ENCODE assay signal across 36 mouse cellular contexts in genomic region chr11:26597761-26598160, GRCm38 (mm10). TPM values are rescaled to one million over a fixed set of nuclear protein-coding genes. Genes with fewer than 3 reads are reported as not detected.
DNase-seq lines count a peak whose midpoint lies in the region; ATAC-seq and TF ChIP-seq lines count a peak whose summit lies in the region.
"Had no signal": no experiment of that assay in that cellular context is flagged by ENCODE, and none has a peak within 500 bp of the region (broad histone marks: within the 10 kb centered on the region; RNA-seq: fewer than 3 reads in every experiment).

No protein-coding gene starts in this region.

- H3K4me3 ChIP-seq in left cerebral cortex, adult 2 months: no peak overlapping the region
- no peak overlapping the region for H3K4me3 ChIP-seq in liver, embryonic 13.5 days (replicated peaks)
- no peak overlapping the region for H3K4me3 ChIP-seq in heart, adult 2 months
- H3K4me3 ChIP-seq: embryonic facial prominence, embryonic 10.5 days; embryonic facial prominence, embryonic 13.5 days; erythroblast, embryonic 14.5 days; forebrain, embryonic 12.5 days; forebrain, embryonic 15.5 days; gastrocnemius, adult 2 months; heart, embryonic 12.5 days; heart, embryonic 15.5 days; hindbrain, embryonic 10.5 days; hindbrain, embryonic 13.5 days had no signal

- no peak for TF ChIP-seq POLR2A in heart, adult 2 months (IDR thresholded peaks at IDR 0.05; ENCODE audit: insufficient read depth, low read depth, low read length)

- H3K36me3 ChIP-seq in liver, embryonic 13.5 days: no peaks in the 10 kb centered on the region
- no peaks in the 10 kb centered on the region for H3K36me3 ChIP-seq in heart, adult 2 months (ENCODE audit: control insufficient read depth, insufficient read depth, low read length)
- H3K36me3 ChIP-seq: embryonic facial prominence, embryonic 10.5 days; embryonic facial prominence, embryonic 13.5 days; forebrain, embryonic 12.5 days; forebrain, embryonic 15.5 days; heart, embryonic 12.5 days; heart, embryonic 15.5 days; hindbrain, embryonic 10.5 days; hindbrain, embryonic 13.5 days had no signal

- H3K4me2 ChIP-seq in liver, embryonic 13.5 days: no peak overlapping the region
- H3K4me2 ChIP-seq: embryonic facial prominence, embryonic 13.5 days; forebrain, embryonic 12.5 days; forebrain, embryonic 15.5 days; heart, embryonic 12.5 days; heart, embryonic 15.5 days; hindbrain, embryonic 13.5 days had no signal

- H3K79me2 ChIP-seq in heart, adult 2 months (replicated peaks; ENCODE audit: control insufficient read depth, insufficient read depth, low read length): no peaks in the 10 kb centered on the region

- H3K9me3 ChIP-seq in liver, embryonic 13.5 days (replicated peaks): no peaks in the 10 kb centered on the region
- H3K9me3 ChIP-seq: embryonic facial prominence, embryonic 10.5 days; embryonic facial prominence, embryonic 13.5 days; forebrain, embryonic 12.5 days; forebrain, embryonic 15.5 days; heart, embryonic 12.5 days; heart, embryonic 15.5 days; hindbrain, embryonic 10.5 days; hindbrain, embryonic 13.5 days had no signal

- intact Hi-C loops in left cerebral cortex, adult 2 months (cut with DNase I): no loop called here
- intact Hi-C loops in left cerebral cortex, postnatal 10 days (cut with DNase I): no loop called here
- intact Hi-C loops in heart, adult 2 months (cut with DNase I): loop anchor here (10.0 kb wide), 1 partner anchor 213 kb away; the partner anchor contains the start of gene Fancl

- DNase-seq in left cerebral cortex, adult 2 months (ENCODE audit: extremely low spot score in 1 of 2, low spot score in 2 of 2): no peak
- DNase-seq in left cerebral cortex, postnatal 10 days (ENCODE audit: extremely low spot score in 1 of 2, low spot score in 2 of 2): no peak
- DNase-seq in liver, embryonic 13.5 days: no peak
- DNase-seq in liver (no peak), 3T3-L1 (ENCODE audit: low read depth, low spot score) (peak; percentile 38)
- DNase-seq in brain, adult 2 months (ENCODE audit: low read depth, low spot score): peak; percentile 71
- DNase-seq in heart, adult 2 months: no peak
- no peak for DNase-seq in testis, postnatal 10 days (ENCODE audit: low spot score)
- DNase-seq: adrenal gland, adult 8-10 months; adrenal gland, postnatal 36 days; cerebellum, adult 11 months; cerebellum, adult 2 months; cerebellum, adult 9-11 months; cerebellum, postnatal 25 days; embryo, embryonic 11 days; gastrocnemius, adult 2 months; gastrocnemius, postnatal 14 days; heart, adult 11 months; heart, postnatal 10 days; heart, postnatal 36 days had no signal

- H3K9ac ChIP-seq in liver, embryonic 13.5 days: no peak overlapping the region
- H3K9ac ChIP-seq in heart, adult 2 months (ENCODE audit: low read depth, low read length): no peak overlapping the region
- H3K9ac ChIP-seq: embryonic facial prominence, embryonic 13.5 days; forebrain, embryonic 12.5 days; forebrain, embryonic 15.5 days; heart, embryonic 12.5 days; heart, embryonic 15.5 days; hindbrain, embryonic 13.5 days had no signal

- 76% methylated on average over 6 of the region's 6 CpGs for WGBS in liver, embryonic 13.5 days (ENCODE audit: insufficient replicate concordance)
- WGBS in heart, adult 2 months: 72% methylated on average over 6 of the region's 6 CpGs

- ATAC-seq in liver, embryonic 13.5 days (ENCODE audit: low read depth): no peak
- ATAC-seq: activated CD4-positive, CD25-positive, alpha-beta regulatory T cell, adult 4 months; CD4-positive, CD25-positive, alpha-beta regulatory T cell, adult 4 months; forebrain, embryonic 15.5 days; hindbrain, embryonic 16.5 days had no signal

- H3K27me3 ChIP-seq in liver, embryonic 13.5 days: no peaks in the 10 kb centered on the region
- H3K27me3 ChIP-seq in heart, adult 2 months (ENCODE audit: control insufficient read depth, insufficient read depth, low read length): no peaks in the 10 kb centered on the region
- H3K27me3 ChIP-seq: embryonic facial prominence, embryonic 13.5 days; forebrain, embryonic 12.5 days; forebrain, embryonic 15.5 days; heart, embryonic 12.5 days; heart, embryonic 15.5 days; hindbrain, embryonic 13.5 days had no signal

- TF ChIP-seq CTCF in left cerebral cortex, adult 2 months (IDR thresholded peaks at IDR 0.05): no peak
- TF ChIP-seq CTCF in heart, adult 2 months (IDR thresholded peaks at IDR 0.05): no peak

- peak overlapping the region; percentile 82 for H3K27ac ChIP-seq in left cerebral cortex, adult 2 months
- H3K27ac ChIP-seq in liver, embryonic 13.5 days: peak overlapping the region; percentile 63
- no peak overlapping the region for H3K27ac ChIP-seq in heart, adult 2 months
- H3K27ac ChIP-seq: embryonic facial prominence, embryonic 10.5 days; embryonic facial prominence, embryonic 13.5 days; forebrain, embryonic 12.5 days; forebrain, embryonic 15.5 days; gastrocnemius, adult 2 months; heart, embryonic 15.5 days; hindbrain, embryonic 10.5 days; hindbrain, embryonic 13.5 days had no signal

- TF ChIP-seq EP300 in heart, adult 2 months (IDR thresholded peaks at IDR 0.05; ENCODE audit: insufficient read depth, low read depth, low read length): no peak

- peaks cover 57% of the 10 kb centered on the region for H3K4me1 ChIP-seq in liver, embryonic 13.5 days (replicated peaks)
- H3K4me1 ChIP-seq in heart, adult 2 months (ENCODE audit: control insufficient read depth, insufficient read depth, low read length): no peaks in the 10 kb centered on the region

RNA-seq across cellular contexts. Expression of gene Vrk2, which starts 4.0 kb away (rescaled TPM):
- total RNA-seq in left cerebral cortex, adult 2 months (2021): 1 to 10 TPM; 2.3 to 5.0 TPM
- 1 to 10 TPM; 2.1 to 2.2 TPM for total RNA-seq in left cerebral cortex, postnatal 10 days (2021)
- polyA plus RNA-seq in liver, embryonic 13.5 days (2015; fragmentation: Nextera tagmentation; extraction: Ambion mirVana): 27.5 and 32.8 TPM in 2 replicates
- total RNA-seq in heart, adult 2 months (2021): 1 to 10 TPM; 4.5 to 6.0 TPM
- 1.6 and 3.4 TPM in 2 replicates for polyA plus RNA-seq in heart, adult 2 months (2012; rRNA removed)

RNA-seq across cellular contexts. Expression of gene Gm6899, which starts 4.7 kb away (rescaled TPM):
- total RNA-seq in left cerebral cortex, adult 2 months (2021): not detected
- total RNA-seq in left cerebral cortex, postnatal 10 days (2021): not detected
- polyA plus RNA-seq in liver, embryonic 13.5 days (2015; fragmentation: Nextera tagmentation; extraction: Ambion mirVana): 0.28 and 0.38 TPM in 2 replicates
- total RNA-seq in heart, adult 2 months (2021): not detected
- not detected in 2 replicates for polyA plus RNA-seq in heart, adult 2 months (2012; rRNA removed)
- total RNA-seq: adrenal gland, adult 8-10 months; adrenal gland, postnatal 36 days; common myeloid progenitor, adult 5-6 weeks; gastrocnemius, adult 2 months; gastrocnemius, postnatal 14 days; gastrocnemius, postnatal 4 days; heart, postnatal 10 days; heart, postnatal 36 days; MEL had no signal
- polyA plus RNA-seq: activated CD4-positive, CD25-positive, alpha-beta regulatory T cell, adult 4 months; C2C12; CD4-positive, CD25-positive, alpha-beta regulatory T cell, adult 4 months; cerebellum, adult 2 months; embryonic facial prominence, embryonic 13.5 days; erythroblast, embryonic 14.5 days; forebrain, embryonic 12.5 days; forebrain, embryonic 15.5 days; heart, embryonic 12.5 days; heart, embryonic 15.5 days; hindbrain, embryonic 10.5 days; hindbrain, embryonic 13.5 days; hindbrain, embryonic 16.5 days had no signal

Comparison
In these comparisons a context has a peak if more than half of its experiments do, and no peak if none do; other contexts are left out.
1. DNase-seq: peak in 3T3-L1 (single experiment) and brain, adult 2 months (single experiment); none in left cerebral cortex, adult 2 months (0 of 2), left cerebral cortex, postnatal 10 days (0 of 2), liver, embryonic 13.5 days (single experiment), liver (single experiment), heart, adult 2 months (0 of 2) and testis, postnatal 10 days (single experiment).